Mouse (Mus musculus): ENCODE results near the gene Gp1bb. TPM values are rescaled to one million over a fixed set of nuclear protein-coding genes. Genes with fewer than 3 reads are reported as not detected.
A peak's percentile ranks its signal among the peaks of the same experiment; 100 is the strongest.

The Gp1bb gene
- polyA plus RNA-seq, 1 experiment from 2014 or later, result 1.6 TPM

DNA sequence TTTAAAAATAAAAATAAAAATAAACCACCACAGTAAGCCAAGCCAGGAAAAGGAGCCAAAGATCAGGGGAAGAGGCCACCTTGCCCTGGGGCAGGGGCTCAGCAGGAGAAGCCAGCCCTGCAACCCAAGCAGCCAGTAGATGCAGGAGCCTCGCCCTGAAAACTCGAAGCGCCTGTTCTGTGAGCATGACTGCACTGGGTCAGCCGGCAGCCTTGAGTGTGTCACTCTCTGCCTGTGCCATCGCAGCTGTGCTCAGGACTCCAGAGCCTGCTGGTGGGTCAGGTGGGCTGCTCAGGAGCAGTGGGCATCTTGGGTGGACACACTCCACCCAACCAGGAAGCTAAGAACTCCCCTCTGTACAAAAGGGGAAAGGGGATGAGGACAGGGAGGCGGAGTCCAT lies 23.1 kb upstream of the Gp1bb start:
- 49% methylated on average over 6 of the region's 6 CpGs for WGBS
- Histone ChIP-seq H3K4me2 (replicated peaks; ENCODE audit: low read depth) (no peak overlapping the region), H3K9me3 (ENCODE audit: control insufficient read depth) (no peaks in the 10 kb centered on the region), H3K4me3 (ENCODE audit: low read depth, low read length) (no peak overlapping the region), H3K27me3 (replicated peaks; ENCODE audit: control insufficient read depth, insufficient read depth, low read length) (no peaks in the 10 kb centered on the region), H3K27ac (ENCODE audit: low read depth, low read length) (no peak overlapping the region), H3K4me1 (replicated peaks; ENCODE audit: control insufficient read depth, insufficient read depth, low read length) (no peaks in the 10 kb centered on the region), H3K9ac (ENCODE audit: low read depth, low read length) (no peak overlapping the region), H3K36me3 (ENCODE audit: control insufficient read depth, insufficient read depth) (no peaks in the 10 kb centered on the region)
- no peak for ATAC-seq
- no peak for TF ChIP-seq CTCF (IDR thresholded peaks at IDR 0.05; ENCODE audit: low read depth)

DNA sequence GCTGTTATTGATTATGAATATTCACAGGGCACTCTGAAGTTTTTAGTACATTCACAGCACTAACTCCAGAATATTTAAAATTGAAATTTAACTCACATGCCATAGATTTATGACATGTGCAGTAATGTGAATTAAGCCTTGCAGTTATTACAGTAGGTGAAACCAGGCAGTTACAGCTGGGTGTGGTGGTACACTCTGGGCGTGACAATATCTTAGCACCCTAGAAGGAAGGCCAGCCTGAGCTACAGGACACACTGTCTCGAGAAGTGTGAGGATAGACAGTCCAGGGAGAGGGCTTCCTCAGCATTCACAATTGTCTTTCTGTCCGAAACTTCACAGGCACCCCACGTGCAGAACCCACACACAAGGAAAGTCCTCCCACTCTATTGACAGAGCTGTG lies 22.3 kb upstream of the Gp1bb start:
- Histone ChIP-seq H3K27me3 (replicated peaks; ENCODE audit: control insufficient read depth, insufficient read depth, low read length) (no peaks in the 10 kb centered on the region), H3K27ac (ENCODE audit: low read depth, low read length) (no peak overlapping the region), H3K4me2 (replicated peaks; ENCODE audit: low read depth) (no peak overlapping the region), H3K4me3 (ENCODE audit: low read depth, low read length) (no peak overlapping the region), H3K4me1 (replicated peaks; ENCODE audit: control insufficient read depth, insufficient read depth, low read length) (no peaks in the 10 kb centered on the region), H3K9me3 (ENCODE audit: control insufficient read depth) (no peaks in the 10 kb centered on the region), H3K36me3 (ENCODE audit: control insufficient read depth, insufficient read depth) (no peaks in the 10 kb centered on the region), H3K9ac (ENCODE audit: low read depth, low read length) (no peak overlapping the region)
- no peak for TF ChIP-seq CTCF (IDR thresholded peaks at IDR 0.05; ENCODE audit: low read depth)
- 40% methylated on average over 4 of the region's 4 CpGs for WGBS
- ATAC-seq, result no peak

DNA sequence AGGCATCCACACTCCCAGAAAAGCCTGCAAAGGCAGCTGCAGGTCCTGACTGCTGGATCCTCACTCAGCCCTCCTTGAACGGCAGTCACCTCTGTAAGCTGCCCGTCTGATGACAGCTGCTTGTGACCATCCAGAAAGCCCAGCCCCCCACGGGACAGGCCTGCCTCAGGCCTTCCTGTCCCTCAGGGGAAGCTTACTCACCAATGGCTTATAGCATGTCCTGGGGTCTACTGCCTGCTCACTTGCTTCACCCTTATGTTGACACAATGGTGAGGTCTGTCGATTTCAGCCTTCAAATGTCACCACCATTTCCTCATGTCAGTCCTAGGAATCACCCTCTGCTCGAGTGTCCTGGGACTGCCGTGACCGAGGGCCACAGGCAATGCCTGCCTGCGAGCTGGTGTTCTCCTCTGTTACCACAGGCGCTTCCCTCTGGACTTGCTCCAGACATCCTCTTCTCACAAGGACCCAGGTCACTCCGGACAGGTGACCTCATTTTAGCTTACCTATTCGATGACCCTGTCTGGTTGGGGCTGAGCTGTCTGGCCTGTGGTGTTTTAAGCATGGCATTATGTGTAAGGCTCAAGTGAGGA lies 21.3 kb upstream of the Gp1bb start:
- Histone ChIP-seq H3K27me3 (replicated peaks; ENCODE audit: control insufficient read depth, insufficient read depth, low read length) (no peaks in the 10 kb centered on the region), H3K4me2 (replicated peaks; ENCODE audit: low read depth) (no peak overlapping the region), H3K27ac (ENCODE audit: low read depth, low read length) (no peak overlapping the region), H3K4me1 (replicated peaks; ENCODE audit: control insufficient read depth, insufficient read depth, low read length) (no peaks in the 10 kb centered on the region), H3K9me3 (ENCODE audit: control insufficient read depth) (no peaks in the 10 kb centered on the region), H3K4me3 (ENCODE audit: low read depth, low read length) (no peak overlapping the region), H3K36me3 (ENCODE audit: control insufficient read depth, insufficient read depth) (no peaks in the 10 kb centered on the region), H3K9ac (ENCODE audit: low read depth, low read length) (no peak overlapping the region)
- no peak for TF ChIP-seq CTCF (IDR thresholded peaks at IDR 0.05; ENCODE audit: low read depth)
- ATAC-seq, result no peak
- 77% methylated on average over 11 of the region's 11 CpGs for WGBS

DNA sequence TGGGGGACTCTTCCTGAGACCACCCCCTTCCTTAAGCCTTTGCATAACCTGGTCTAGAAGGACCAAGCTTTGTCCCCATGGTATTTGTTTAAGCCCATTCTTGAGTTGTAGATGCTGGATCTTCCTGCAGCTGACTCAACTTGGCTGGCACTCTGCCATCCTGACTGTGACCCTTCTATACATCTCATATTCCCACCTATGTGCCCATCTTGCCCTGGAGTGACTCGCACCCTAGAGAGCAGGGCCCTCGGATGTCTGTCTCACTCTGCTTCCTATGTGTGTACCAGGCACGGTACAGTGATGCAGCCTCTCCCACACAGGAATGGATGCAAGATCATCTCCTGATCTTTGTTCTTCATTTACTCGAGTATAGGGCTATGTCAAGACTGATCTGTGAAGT lies 20.7 kb upstream of the Gp1bb start:
- no peak overlapping the region for H3K27ac ChIP-seq (ENCODE audit: low read depth, low read length)
- no peak for ATAC-seq
- no peaks in the 10 kb centered on the region for H3K9me3 ChIP-seq (ENCODE audit: control insufficient read depth)
- H3K9ac ChIP-seq (ENCODE audit: low read depth, low read length), result no peak overlapping the region
- 80% methylated on average over 4 of the region's 4 CpGs for WGBS
- no peak overlapping the region for H3K4me2 ChIP-seq (replicated peaks; ENCODE audit: low read depth)
- H3K4me3 ChIP-seq (ENCODE audit: low read depth, low read length), result no peak overlapping the region
- H3K36me3 ChIP-seq (ENCODE audit: control insufficient read depth, insufficient read depth), result no peaks in the 10 kb centered on the region
- H3K27me3 ChIP-seq (replicated peaks; ENCODE audit: control insufficient read depth, insufficient read depth, low read length), result no peaks in the 10 kb centered on the region
- no peak for TF ChIP-seq CTCF (IDR thresholded peaks at IDR 0.05; ENCODE audit: low read depth)
- no peaks in the 10 kb centered on the region for H3K4me1 ChIP-seq (replicated peaks; ENCODE audit: control insufficient read depth, insufficient read depth, low read length)

DNA sequence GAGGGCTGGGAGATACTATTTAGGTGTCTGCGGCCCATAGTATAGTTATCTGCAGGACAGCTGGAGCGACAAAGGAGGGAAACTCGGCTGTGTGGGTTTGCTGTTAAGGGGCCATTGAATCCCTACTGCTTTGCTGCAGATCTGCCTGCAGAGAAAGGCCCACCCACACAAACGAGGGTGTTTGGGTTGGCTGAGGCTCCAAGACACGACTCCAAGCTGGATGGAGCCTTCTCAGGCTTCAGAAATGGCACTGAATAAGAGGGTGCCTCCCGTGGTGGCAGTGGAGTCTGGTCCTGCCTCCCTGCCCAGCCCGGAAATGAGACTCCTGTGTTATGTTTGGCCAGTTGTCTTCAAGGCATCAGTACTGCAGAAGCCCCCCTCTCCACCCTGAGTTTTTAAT lies 20.1 kb upstream of the Gp1bb start:
- WGBS, result 68% methylated on average over 7 of the region's 7 CpGs
- TF ChIP-seq CTCF (IDR thresholded peaks at IDR 0.05; ENCODE audit: low read depth), result no peak
- H3K4me1 ChIP-seq (replicated peaks; ENCODE audit: control insufficient read depth, insufficient read depth, low read length), result no peaks in the 10 kb centered on the region

DNA sequence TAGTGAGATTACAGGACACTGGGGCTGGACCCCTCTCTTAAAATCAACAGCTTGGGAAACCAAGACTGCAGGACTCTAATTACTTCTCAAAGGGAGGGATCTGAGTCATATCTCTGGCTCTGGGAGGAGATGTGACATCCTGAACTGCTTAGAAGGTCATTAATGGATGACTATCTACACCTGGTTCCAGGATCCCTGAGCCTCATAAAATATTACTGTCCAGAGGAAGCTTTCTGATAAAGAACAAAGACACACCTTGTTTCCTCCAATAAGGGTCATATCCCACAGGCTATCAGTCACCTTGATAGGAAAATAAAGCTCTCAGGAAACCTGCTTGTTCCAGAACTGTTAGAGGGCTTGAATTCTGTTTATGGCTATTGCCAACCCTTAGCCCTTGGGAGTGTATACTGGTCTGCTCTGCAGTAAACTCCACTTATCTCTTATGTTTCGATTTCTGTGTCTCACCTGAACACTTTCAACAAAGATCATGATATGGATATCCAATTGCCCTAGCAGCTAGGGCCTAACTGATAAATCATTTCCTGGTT lies 17.3 kb upstream of the Gp1bb start:
- H3K9ac ChIP-seq (ENCODE audit: low read depth, low read length), result no peak overlapping the region
- no peaks in the 10 kb centered on the region for H3K27me3 ChIP-seq (replicated peaks; ENCODE audit: control insufficient read depth, insufficient read depth, low read length)
- no peak for TF ChIP-seq CTCF (IDR thresholded peaks at IDR 0.05; ENCODE audit: low read depth)
- no peaks in the 10 kb centered on the region for H3K9me3 ChIP-seq (ENCODE audit: control insufficient read depth)
- 31% methylated on average over 1 of the region's 1 CpGs for WGBS
- no peaks in the 10 kb centered on the region for H3K36me3 ChIP-seq (ENCODE audit: control insufficient read depth, insufficient read depth)
- 0 out of 2 replicates have a peak overlapping the region, but pooled peaks have one; percentile 50 for H3K27ac ChIP-seq (ENCODE audit: low read depth, low read length)
- no peak overlapping the region for H3K4me2 ChIP-seq (replicated peaks; ENCODE audit: low read depth)
- H3K4me3 ChIP-seq (ENCODE audit: low read depth, low read length), result no peak overlapping the region
- H3K4me1 ChIP-seq (replicated peaks; ENCODE audit: control insufficient read depth, insufficient read depth, low read length), result no peaks in the 10 kb centered on the region
- peak; percentile 90 for ATAC-seq

More for the DNA sequence above, 20.1 kb upstream of the Gp1bb start:
- Histone ChIP-seq H3K9me3 (ENCODE audit: control insufficient read depth) (no peaks in the 10 kb centered on the region), H3K36me3 (ENCODE audit: control insufficient read depth, insufficient read depth) (no peaks in the 10 kb centered on the region), H3K4me3 (ENCODE audit: low read depth, low read length) (no peak overlapping the region), H3K27ac (ENCODE audit: low read depth, low read length) (no peak overlapping the region), H3K4me2 (replicated peaks; ENCODE audit: low read depth) (no peak overlapping the region), H3K27me3 (replicated peaks; ENCODE audit: control insufficient read depth, insufficient read depth, low read length) (no peaks in the 10 kb centered on the region), H3K9ac (ENCODE audit: low read depth, low read length) (no peak overlapping the region)
- no peak for ATAC-seq
